Mouse (Mus musculus): ENCODE data around the gene Yif1b.
A peak's percentile ranks its signal among the peaks of the same experiment; 100 is the strongest.
"Not testable (repeated sequence)": the region's sequence is repeated elsewhere in the genome, so short reads cannot be mapped to it uniquely, and the experiment has no call there.

Yif1b gene

DNA sequence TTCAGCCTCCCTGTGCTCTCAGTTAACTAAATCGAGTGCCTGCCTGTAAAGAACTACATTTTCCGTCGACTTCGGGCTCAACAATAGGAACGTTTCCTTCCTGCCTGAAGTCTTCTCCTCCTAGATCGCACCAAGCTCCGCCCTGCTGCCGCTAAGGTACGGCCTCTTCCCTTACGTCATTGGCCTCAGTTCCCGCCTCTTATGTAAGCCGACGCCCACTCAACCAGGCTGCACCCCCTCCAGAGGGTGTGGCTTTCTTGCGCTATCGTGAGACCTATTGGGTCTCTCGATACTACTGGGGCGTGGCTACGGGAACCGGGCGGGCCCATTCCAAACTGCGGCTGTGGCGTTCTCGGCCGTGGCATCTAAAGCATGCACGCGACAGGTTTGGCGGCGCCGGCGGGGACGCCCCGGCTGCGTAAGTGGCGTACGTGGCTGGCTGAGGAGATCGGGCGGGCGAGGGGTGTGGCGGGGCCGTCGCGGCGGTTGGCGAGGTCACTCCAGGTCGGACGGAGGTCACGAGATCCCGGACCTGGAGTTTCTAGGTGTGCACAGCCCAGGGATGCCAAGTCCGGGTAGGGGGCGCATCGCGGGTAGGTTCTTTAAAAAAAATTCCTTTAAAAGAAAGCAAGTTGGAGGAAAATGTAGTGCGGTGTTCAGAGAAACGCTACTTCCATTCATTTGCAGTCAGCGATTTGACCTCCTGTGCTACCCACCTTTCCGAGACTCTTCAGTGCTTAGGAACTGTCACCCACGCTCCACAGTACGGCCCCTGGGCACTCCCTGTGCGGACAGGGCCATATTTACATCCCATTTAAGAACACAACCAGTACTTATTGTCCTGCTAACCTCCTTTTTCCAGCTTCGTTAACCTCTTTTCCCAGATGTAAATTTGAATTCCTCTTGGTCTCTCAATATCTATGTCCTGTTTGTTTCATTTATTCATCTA, at the start of gene Yif1b:
Gene Yif1b (plus strand): TSS at position 311 of the 949 bp plus-strand sequence.
- peak; percentile 95 for DNase-seq (ENCODE audit: low spot score)

DNA sequence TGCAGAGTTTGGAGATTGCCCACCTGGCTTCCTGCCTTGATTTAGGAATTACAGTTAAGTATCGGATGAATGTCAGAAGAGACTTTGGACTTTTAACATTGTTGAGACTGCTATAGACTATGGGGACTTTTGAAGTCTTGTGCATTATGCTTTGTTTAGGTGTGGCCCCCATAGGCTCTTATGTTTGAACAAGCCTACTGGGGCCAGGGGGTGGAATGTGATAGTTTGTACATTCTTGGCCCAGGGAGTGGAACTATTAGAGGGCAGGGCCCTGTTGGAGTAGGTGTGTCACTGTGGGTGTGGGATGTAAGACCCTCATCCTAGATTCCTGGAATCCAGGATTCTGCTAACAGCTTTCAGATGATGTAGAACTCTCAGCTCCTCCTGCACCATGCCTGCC, 43.9 kb upstream of the Yif1b start:
- DNase-seq (ENCODE audit: low spot score), result not testable (repeated sequence)

DNA sequence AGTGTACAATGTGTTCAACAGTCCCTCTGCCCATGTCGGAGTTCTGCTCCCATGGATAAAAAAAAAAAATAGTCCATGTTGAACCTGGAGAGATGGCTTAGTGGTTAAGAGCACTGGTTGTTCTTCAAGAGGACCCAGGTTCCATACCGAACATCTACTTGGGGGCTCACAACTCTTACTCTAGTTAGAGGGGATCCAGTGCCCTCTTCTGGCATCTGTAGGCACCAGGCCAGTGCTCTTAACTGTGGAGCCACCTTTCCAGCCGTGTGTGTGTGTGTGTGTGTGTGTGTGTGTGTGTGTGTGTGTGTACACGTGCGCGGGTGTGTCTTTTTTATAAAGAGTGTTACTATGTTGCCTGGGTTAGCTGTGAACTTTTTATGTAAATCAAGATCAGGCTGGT, 35.6 kb upstream of the Yif1b start:
- DNase-seq (ENCODE audit: low spot score), result no peak

DNA sequence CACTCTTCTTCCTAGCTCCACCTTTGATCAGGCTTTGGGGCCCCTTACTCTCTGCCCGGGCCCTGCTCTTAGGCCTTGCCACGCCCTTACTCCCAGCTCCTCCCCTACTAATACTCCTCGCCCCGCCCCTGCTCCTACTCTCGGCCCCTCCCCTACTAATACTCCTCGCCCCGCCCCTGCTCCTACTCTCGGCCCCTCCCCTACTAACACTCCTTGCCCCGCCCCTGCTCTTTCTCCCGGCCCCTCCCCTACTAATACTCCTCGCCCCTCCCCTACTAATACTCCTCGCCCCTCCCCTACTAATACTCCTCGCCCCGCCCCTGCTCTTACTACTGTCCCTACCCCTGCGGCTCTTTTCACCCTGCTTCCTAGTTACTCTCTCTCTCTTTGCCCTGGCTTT, 27.1 kb upstream of the Yif1b start:
- DNase-seq (ENCODE audit: low spot score), result not testable (repeated sequence)

DNA sequence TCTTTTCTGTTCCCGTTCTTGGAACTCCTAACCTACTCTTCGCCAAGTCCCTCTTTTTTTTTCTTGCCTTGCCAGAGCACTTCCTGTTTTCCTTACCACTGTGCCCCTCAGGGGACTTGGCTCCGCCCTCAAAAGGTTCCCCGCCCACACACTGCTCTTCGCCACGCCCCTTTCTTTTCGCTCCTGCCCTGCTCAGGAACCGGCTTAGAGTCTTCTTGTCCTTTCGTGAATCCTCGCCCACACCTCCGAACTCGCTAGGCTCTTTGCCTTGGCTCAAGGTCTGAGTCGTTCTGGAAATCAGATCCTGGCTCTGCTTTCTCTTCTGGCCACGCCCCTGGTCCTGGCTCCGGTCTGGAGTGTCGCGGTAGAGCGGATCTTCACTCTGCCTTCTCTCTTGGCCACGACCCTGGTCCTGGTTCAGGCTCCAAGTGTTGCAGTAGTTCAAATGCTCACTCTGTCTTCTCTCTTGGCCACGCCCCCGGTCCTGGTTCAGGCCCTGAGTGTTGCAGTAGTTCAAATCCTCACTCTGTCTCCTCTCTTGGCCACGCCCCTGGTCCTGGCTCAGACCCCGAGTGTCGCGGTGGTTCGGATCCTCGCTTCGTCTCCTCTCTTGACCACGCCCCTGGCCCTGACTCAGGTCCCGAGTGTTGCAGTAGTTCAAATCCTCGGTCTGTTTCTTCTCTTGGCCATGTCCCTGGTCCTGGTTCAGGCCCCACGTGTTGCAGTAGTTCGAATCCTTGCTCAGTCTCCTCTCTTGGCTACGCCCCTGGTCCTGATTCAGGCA, 26.5 kb upstream of the Yif1b start:
- DNase-seq (ENCODE audit: low spot score), result peak; percentile 27

DNA sequence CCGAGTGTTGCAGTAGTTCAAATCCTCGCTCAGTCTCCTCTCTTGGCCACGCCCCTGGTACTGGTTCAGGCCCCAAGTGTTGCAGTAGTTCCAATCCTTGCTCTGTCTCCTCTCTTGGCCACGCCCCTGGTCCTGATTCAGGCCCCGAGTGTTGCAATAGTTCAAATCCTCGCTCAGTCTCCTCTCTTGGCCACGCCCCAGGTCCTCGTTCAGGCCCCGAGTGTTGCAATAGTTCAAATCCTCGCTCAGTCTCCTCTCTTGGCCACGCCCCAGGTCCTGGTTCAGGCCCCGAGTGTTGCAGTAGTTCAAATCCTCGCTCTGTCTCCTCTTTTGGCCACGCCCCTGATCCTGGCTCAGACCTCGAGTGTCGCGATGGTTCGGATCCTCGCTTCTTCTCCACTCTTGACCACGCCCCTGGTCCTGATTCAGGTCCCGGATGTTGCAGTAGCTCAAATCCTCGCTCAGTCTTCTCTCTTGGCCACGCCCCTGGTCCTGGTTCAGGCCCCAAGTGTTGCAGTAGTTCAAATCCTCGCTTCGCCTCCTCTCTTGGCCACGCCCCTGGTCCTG, 25.8 kb upstream of the Yif1b start:
- DNase-seq (ENCODE audit: low spot score), result no peak

DNA sequence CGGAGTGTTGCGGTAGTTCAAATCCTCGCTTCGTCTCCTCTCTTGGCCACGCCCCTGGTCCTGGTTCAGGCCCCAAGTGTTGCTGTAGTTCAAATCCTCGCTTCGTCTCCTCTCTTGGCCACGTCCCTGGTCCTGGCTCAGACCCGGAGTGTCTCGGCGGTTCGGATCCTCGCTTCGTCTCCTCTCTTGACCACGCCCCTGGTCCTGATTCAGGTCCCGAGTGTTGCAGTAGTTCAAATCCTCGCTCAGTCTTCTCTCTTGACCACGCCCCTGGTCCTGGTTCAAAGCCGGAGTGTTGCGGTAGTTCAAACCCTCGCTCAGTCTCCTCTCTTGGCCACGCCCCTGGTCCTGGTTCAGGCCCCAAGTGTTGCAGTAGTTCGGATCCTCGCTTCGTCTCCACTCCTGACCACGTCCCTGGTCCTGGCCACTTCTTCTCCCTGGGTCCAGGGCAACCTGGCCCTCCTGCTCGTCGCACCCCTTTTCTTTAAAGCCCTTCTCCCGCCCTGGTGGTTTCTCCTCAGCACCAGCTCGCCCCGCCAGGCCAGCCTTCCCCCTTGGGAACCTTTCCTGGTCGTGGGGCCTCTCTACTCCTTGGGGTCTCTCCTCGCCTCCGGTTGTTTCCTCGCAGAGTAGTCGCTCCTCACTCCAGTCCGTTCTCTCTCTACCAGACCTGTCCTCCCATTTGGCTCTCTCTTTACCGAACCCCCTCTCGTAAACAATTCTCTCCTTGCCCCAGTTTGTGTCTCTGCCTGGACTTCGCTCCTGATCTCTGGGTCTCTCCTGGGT, 25.2 kb upstream of the Yif1b start:
- DNase-seq (ENCODE audit: low spot score), result not testable (repeated sequence)

DNA sequence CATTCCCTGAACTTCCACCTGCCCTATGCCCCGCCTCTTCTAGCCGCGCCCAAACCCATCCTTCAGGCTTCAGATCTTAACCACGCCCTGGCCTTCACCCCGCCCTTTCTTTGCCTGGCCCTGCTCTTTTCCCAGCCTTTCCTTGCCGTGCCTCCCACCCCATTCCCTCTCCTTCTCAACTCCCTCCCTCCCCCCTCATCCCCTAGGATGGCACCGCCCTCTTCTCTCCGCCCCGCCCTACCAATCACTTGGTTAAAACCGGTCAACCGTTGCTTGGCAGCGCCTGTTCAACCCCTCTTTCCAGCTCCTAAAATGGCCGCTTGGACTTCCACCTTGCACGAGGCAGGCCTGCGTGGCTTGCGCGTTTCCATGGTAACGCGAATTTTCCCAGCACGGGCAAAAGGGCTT, 24.4 kb upstream of the Yif1b start, which contains the start of gene Catsperg1:
Gene Catsperg1 (minus strand): TSS at position 361 of the 408 bp plus-strand sequence.
- no peak for DNase-seq (ENCODE audit: low spot score)

DNA sequence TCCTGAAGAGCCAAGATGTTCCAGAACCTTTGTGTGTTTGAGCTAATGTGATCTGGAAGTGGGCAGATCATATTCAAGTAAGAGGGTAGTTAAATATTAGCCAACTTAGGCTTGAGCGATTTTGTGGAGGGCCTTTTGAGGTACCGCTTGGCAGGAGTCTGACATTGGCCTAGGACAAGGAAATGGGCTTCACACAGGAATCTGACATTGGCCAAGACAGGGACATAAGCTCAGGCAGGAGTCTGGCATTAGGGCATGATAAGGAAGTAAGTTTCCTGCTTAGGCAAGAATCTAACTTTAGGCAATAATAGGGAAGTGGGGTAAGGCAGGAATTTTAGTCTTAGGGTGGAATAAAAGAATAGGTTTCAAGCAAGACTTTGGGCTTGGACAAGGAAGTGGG, 23.9 kb upstream of the Yif1b start:
- DNase-seq (ENCODE audit: low spot score), result no peak

DNA sequence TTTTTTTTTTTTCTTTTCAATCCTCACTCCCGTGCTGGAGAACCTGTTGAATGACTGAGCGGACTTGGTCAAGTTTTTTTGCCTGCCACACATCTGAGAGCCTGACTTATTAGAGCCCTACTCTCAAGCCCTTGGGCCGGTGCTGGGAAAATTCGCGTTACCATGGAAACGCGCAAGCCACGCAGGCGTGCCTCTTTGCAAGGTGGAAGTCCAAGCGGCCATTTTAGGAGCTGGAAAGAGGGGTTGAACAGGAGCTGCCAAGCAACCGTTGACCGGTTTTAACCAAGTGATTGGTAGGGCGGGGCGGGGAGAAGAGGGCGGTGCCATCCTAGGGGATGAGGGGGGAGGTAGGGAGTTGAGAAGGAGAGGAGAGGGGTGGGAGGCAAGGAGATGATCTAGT, 23.3 kb upstream of the Yif1b start:
- DNase-seq (ENCODE audit: low spot score), result no peak

DNA sequence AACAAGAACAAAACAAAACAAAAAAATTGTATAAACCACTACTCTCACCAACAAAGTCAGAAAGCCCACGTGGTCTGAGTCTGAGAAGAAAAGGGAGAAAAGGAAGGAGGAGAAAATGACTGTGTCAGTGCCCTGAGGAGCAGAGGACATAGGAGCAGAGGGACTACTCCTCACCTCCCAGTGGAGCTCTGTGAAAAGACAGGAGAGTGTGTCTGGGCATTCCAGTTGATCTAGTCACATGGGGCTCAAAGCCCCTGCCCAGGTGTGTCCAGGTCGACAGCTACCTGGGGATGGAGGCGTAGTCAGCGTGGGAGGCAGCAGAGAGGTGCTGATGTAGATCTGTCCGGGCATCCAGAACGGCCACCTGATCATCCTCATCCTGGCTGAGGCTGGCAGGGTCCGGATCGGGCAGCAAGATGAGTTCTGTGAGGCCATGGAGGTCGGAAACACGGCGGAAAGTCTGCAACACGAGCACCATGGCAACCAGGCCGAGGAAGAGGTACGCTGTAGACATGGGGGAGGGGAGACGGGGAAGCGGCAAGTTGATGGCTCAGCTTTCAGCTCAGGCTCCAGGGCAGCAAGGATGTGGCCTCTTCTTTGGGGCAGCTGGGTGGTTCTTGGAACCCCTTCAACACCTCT, 13.3 kb upstream of the Yif1b start:
- no peak for DNase-seq (ENCODE audit: low spot score)

DNA sequence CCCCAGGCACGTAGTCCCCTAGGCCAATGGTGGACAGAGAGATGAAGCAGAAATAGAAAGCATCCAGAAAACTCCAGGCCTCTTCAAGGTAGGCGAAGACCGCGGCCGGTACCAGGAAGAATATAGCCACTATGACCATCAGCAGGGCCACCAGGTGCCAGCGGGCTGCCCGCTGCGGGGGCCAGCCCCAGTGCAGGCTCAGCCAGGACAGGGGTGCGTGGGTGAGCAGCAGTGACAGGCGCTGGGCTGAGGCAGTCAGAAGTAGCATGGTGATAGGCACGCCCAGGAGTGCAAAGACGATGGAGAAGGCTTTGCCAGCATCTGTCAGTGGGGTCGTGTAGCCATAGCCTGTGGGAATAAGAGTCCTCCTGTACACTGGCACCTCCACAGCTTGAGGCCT, 12.6 kb upstream of the Yif1b start:
- DNase-seq (ENCODE audit: low spot score), result no peak

DNA sequence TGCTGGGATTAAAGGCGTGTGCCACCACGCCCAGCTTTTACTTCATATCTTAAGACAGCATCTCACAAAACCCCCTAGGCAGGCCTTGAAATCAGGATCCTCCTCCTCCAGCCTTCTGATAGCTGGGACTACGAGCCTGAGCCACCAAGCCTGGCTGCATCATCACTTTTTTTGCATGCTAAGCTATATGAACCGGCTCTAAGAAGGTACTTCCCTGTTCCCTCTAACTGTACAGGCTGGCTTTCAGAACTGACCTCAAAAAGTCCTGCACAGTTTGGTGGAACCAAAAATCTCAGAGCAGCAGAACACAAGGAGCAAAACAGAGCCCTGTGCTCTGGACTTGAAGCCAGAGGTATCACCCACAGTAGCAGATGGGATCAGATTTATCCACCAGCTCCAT, 9.9 kb upstream of the Yif1b start:
- DNase-seq (ENCODE audit: low spot score), result no peak

DNA sequence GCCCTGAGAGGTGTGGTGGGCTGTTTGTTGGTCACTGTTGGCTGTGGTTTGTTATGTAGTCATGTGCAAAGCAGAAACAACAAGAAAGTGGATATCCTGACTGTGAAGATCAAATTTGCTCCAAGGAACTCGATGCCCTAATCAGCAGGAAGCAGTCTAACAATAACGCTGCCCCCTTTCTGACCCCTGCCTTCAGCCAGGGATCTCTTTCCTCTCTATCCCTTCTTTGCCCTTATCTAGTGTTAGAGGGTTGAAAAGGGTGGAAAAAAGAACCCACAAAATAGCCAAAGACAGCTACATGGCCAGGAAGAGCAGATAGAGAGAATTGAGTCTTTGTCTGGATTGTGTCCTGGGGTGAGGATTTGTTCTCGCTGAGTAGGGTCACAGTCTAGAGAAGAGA, 7.6 kb upstream of the Yif1b start:
- DNase-seq (ENCODE audit: low spot score), result no peak

DNA sequence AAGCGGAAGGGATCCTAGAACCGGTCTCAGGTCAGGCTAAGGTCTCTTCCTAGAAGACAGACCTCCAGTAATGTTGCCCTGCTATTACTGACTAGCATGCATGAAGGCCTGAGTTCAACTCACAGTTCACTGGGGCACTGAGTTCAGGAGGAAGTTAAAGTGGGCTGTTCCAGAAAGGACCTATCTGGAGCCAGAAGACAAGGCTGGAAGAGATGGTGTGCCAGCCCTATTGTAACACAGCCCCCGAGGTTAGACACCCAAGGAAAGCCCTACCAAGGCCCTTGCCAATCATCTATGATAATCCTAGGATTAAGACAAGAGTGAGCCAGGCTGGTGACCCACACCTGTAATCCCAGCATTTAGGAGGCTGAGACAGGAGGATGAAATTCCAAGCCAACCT, 6.6 kb upstream of the Yif1b start:
- no peak for DNase-seq (ENCODE audit: low spot score)

DNA sequence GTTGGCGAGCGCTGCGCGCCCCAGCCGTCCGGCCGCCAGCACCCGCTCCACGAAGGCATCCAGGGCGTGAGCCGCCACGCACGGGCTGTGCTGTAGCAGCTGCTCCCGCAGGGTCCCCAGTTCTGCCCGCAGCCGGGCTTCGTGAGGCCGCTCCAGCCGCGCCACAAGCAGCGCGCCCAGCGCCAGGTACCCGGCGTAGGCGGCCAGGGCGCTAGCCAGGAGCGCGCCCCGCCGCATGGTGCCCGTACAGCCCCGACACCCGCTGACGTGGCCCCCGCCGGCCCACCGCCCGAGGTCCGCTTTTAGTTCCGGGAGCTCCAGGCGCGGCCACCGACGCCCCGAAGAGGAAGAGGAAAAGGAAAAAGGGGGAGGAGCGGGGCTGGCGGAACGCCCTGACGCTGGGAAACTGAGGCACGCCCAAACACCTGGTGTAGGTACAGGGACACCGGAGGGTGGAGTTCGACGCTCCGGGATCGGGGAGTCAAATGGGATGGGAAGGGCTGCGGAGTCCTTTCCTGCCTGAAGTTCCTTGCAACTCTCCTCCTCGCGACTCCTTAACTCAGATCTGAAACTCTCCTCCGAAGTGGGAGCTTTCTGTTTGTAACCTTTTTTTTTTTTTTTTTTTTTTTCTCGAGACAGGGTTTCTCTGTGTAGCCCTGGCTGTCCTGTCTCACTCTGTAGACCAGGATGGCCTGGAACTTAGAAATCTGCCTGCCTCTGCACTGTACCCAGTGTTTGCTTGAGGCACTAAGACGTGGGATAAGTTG, 5.7 kb upstream of the Yif1b start, which contains the start of gene Kcnk6:
Gene Kcnk6 (minus strand): TSS at position 269 of the 767 bp plus-strand sequence.
- DNase-seq (ENCODE audit: low spot score), result no peak

DNA sequence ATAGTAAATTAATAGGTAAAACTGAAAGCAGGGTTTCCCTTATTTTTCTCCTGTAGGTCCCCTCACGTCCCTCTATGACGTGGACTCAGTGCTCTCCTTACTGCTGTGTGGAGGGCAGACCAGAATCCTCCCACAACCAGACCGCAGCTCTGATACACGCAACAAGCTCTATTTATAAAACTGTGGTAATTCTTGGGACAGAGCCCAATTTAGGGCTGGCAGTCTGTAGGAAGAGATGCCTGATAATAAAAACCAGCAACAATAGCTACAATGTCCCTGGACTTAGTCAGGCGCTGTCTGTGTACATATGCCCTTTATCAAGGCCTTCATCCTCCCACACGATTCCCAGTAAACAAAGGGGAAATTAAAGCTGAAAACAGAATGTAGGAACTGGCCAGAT, 4.4 kb upstream of the Yif1b start:
- DNase-seq (ENCODE audit: low spot score), result no peak

DNA sequence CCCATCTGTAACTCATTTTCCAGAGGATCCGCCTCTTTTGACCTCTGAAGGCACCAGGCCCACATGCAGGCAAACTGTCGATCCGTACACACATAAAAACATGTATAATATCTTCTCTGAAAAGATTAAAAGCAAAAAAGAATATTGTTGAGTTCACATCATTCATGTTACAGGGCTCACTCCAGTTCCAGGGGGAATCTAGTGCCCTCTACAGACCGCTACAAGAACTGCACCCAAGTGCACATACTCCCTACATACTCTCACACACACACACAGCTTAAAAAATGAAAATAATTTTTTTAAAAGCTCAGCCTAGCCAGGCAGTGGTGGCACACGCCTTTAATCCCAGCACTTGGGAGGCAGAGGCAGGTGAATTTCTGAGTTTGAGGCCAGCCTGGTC, 3.5 kb upstream of the Yif1b start:
- DNase-seq (ENCODE audit: low spot score), result no peak

DNA sequence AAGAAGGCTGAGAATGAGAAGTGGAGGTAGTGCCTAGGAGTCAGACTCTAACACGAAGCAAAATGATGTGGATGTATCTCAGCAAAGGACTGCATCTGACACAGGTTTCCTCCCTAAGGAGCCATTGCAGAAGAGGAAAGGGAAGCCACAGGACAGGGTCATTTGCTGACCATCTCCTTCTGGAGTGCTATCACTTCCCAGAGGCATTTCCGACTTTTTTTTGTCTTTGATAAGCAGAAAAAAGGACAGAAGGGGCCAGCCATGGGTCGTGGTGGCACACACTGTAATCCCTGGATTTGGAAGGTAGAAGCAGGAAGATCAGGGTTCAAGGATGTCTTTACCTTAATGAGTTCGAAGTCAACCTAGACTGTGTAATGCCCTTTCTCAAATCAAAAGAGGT, 1.5 kb upstream of the Yif1b start:
- no peak for DNase-seq (ENCODE audit: low spot score)

DNA sequence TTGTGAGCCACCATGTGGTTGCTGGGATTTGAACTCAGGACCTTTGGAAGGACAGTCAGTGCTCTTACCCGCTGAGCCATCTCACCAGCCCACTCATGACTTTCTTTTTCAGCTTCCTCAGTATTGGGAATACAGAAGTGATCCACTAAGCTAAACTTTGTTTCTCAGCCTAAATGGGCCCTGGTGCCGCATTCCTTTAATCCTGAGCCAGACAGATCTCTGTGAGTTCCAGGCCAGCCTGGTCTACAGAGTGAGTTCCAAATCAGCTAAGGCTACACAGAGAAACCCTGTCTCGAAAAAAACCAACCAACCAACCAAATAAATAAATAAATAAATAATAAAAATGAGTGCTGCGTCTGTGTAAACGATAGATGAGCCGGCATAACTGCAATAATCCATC, 533 bp upstream of the Yif1b start:
- DNase-seq (ENCODE audit: low spot score), result not testable (repeated sequence)
